Mouse (Mus musculus) layer of hippocampus, postnatal 14 days (tissue): ENCODE data around the gene Tex45. TPM values are rescaled to one million over a fixed set of nuclear protein-coding genes. Genes with fewer than 3 reads are reported as not detected.

ENCODE experiments used
- DNase-seq, 2 experiments: peaks; one replicate each; pipeline ENCODE4 v3.0.0; 2021 to 2022; ENCODE audit warnings: low spot score in 2 of 2, mixed read lengths in 1 of 2
- long read RNA-seq, 2 experiments: library from polyadenylated mRNA; stranded (forward); transcript quantifications; one replicate each; pipeline ENCODE4 v2.0.0; 2021
- total RNA-seq, 2 experiments: library from RNA; stranded (reverse); gene quantifications; 2 replicates each; pipeline ENCODE4 v1.2.3; 2021

Gene Tex45
- under 1 TPM in 1 of 2 experiments, not detected in 1; 0.28 TPM for total RNA-seq
- long read RNA-seq, experiment 1 = 0 reads
- long read RNA-seq, experiment 2, partial matches to known transcripts = 0 of 1 reads
- long read RNA-seq, experiment 2, other reads (novel, unspliced or antisense) = 1 of 1 reads

DNA sequence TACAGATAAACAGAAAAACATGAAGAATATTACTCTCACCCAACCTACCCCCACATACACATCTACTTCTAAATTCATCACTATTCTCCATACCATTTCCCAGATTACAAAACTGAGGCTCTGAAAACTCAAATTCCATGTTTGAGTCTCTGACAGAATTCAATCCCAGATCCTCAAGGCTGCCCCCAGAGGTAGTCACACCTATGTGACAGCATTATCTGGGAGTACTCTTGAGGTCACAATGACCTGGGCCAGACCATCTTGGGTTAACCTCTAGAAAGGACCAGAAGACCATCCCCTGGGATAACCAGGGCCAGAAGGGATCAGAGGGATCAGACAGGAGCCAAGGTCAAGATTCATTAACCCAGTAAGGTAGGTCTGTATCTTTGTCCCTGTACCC, at the start of gene Tex45:
Gene Tex45 (plus strand): TSS at position 301 of the 400 bp plus-strand sequence.
- DNase-seq = no peak

DNA sequence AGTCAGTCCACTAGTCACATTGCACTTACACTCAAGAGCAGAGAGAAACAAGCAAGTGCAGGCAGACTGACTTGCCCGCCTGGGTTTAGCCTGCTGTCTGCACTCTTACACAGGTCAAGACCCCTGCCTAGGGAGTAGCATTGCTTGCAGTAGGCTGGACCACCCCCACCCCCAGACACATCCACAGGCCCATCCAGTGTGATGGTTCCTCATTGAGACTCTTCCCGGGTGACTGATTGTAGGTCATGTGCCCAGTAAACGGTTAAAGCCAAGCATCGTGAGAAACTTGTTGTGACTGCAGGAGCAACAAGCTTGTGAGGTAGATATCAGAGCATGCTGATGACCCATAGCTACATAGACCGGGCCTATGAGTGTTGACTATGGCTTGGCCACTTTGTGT, 49.2 kb upstream of the Tex45 start:
- no peak for DNase-seq

DNA sequence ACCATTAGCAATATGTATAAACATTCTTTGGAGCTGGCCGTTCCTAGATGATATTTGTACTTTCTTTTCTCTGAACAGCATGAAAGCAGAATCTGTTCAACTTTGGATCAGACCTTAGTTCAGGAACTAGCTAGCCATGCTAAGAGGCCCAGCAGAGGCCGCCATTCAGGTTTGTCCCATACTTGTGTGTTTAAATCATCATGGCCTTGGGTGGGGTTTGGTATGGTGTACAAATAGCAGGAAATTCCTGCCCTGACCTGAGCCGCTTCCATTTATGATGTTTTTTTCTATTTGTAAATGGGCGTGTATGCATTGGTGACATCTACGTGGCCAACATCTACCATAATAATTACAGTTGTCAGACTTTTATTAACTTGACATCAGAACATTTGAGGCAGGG, 45.4 kb upstream of the Tex45 start:
- no peak for DNase-seq

GRCm38 (mm10) chr8:3426211-3426610, 44.5 kb upstream of the Tex45 start:
- DNase-seq = no peak

DNA sequence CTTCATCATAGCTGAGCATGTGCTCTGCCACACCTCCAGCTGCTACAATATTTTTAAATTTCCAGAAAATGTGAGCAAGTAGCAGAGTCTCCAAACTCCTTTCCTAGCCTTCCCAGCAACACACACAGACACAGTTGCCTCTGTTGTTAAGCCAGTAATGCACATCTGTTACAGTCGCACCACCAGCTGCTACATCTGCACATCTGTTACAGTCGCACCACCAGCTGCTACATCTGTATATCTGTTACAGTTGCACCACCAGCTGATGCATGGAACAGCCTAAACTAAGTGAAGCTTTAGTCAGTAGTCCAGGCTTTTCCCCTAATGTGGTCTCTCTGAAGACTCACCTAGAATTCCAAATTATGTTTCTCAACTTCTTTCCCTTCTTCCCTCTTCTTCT, 42.2 kb upstream of the Tex45 start:
- no peak for DNase-seq

GRCm38 (mm10) chr8:3429966-3430365, 40.7 kb upstream of the Tex45 start:
- no peak for DNase-seq

- DNase-seq = no peak
Measured at GRCm38 (mm10) chr8:3431113-3431512, 39.5 kb upstream of the Tex45 start.

GRCm38 (mm10) chr8:3436492-3436891, 34.2 kb upstream of the Tex45 start:
- no peak for DNase-seq

- DNase-seq = no peak
Measured at GRCm38 (mm10) chr8:3439510-3439909, 31.2 kb upstream of the Tex45 start.

- no peak for DNase-seq
Measured at GRCm38 (mm10) chr8:3449226-3449625, 21.4 kb upstream of the Tex45 start.

DNA sequence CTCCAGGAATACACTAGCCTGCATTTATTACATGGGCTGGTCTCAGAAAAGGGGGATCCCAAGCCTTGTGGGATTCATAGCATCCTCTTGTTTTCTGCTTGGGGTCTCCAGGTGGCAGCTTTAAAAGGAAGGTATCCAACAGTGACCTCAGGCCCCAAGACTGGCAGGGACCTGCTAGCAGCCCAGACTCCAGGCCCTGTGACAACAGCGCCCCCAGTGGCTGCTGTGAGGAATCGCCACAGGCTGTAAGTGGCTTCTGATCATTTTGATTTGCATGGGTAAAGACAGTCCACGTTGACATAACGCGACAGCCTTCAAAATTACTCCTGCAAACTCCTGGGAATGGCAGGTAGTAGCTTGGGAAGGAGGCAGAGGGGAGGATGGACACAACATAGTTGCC, 20.0 kb upstream of the Tex45 start:
- DNase-seq = peak; percentile 36 to 41

GRCm38 (mm10) chr8:3451992-3452391, 18.7 kb upstream of the Tex45 start:
- no peak for DNase-seq

GRCm38 (mm10) chr8:3463248-3463647, 7.4 kb upstream of the Tex45 start:
- no peak for DNase-seq

- DNase-seq = peak in 1 of 2 experiments; percentile 47
Measured at GRCm38 (mm10) chr8:3464309-3464708, 6.4 kb upstream of the Tex45 start.

DNA sequence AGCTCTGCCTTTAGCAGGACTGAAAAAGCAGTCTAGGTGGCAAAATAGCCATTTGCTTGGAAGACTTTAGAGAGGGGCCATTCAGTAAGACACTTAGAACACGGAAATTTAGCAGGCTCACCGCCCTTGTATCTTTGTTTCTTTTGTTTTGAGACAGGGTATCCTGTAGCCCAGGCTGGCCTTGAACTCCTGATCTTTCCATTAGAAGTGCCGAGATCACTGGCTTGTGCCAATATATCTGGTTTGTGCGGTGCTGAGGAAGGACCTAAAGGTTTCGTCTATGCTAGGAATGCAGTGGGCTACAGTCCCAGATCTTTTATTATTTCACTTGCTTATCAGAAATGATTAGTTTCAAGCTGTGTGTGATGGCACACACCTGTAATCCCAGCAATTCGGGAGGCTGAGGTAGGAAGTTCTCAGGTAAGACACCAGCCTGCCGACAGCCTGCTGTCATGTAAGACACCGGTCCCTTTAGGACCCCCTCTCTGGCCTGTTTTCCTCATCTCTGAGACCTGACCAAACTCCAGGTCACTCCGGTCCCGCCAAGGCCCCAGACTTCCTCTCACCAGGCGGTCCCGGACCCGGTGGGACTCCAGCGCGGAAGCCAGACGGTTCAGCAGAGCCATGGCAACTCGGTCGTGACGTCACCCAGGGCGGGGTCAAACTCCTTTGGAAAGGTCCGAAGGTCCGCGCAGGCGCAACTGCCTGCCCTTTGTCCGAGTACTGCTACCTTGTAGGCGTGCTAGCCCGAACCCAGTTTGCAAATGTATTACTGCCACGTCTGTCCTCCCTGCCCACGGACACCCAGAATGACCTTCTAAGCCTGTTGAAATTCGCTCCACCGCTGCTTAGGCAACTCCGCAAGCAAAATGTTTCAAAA, 3.4 kb upstream of the Tex45 start, which contains the start of gene Pex11g:
Gene Pex11g (minus strand): TSS at position 675 of the 880 bp plus-strand sequence.
- DNase-seq = peak; percentile 83 to 91

DNA sequence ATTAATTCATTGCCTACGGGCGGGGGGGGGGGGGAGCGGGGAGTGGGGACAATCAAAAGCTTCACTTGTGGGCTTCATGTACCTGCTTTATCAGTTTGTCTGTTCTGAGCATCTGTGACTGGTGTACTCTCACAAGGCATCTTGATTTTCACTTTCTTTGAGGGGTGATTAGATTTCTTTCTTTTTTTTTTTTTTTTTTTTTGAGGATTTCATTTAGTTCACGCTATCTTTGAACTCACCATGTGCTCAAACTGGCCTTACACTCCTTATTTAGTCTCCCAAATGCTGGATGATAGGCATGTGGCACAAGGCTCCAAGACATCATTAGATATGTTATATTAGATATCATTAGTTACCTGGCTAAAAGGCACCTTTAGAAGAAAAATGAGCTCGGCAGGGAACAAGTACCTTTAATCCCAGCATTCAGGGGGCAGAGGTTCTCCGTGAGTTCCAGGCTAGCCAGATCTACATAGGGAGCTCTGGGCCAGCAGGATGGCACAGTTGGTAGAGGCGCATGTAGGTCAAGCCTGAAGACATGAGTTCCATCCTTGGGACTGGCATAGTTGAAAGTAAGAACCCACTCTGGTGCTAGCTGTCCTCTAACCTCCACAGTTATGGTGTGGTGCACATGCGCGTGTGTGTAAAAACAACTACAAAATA, 2.6 kb upstream of the Tex45 start:
- no peak for DNase-seq

DNA sequence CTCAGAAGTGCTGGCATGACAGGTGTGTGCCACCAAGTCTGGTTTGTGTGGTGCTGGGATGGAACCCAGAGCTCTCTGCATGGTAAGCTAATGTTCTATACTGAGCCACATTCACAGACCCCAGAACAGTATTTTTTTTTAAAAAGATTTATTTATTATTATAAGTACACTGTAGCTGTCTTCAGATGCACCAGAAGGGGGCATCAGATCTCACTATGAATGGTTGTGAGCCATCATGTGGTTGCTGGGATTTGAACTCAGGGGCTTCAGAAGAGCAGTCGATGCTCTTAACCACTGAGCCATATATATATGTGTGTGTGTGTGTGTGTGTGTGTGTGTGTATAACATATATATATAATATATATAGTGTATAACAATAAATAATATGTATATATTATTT, 1.8 kb upstream of the Tex45 start:
- DNase-seq = no peak

- DNase-seq = no peak
Measured at GRCm38 (mm10) chr8:3475715-3476429, 5.2 kb downstream of the Tex45 start.

- no peak for DNase-seq
Measured at GRCm38 (mm10) chr8:3480221-3480785, 9.6 kb downstream of the Tex45 start.

- DNase-seq = no peak
Measured at GRCm38 (mm10) chr8:3481605-3482004, 10.9 kb downstream of the Tex45 start.

GRCm38 (mm10) chr8:3482240-3482740, 11.6 kb downstream of the Tex45 start:
- no peak for DNase-seq
